Mouse (Mus musculus) lung, postnatal 0 days (tissue): Measurements from ENCODE around the gene Proser3. TPM values are rescaled to one million over a fixed set of nuclear protein-coding genes. Genes with fewer than 3 reads are reported as not detected.

Experiments used
- ATAC-seq: fragments of 200-750 bp; cut with Nextera tagmentation; 2 replicates; pipeline ENCODE4 v1.8.0; 2017; ENCODE audit warnings: moderate library complexity
- DNase-seq: peaks from one replicate; pipeline ENCODE4 v3.0.0-alpha.2; 2016; ENCODE audit warnings: low spot score
- H3K27ac ChIP-seq: fragments of 300-500 bp; sonication (generic); 2 replicates; pipeline ENCODE4 v1.5.1; 2014; ENCODE audit warnings: antibody characterized with exemption, mild to moderate bottlenecking, low read length, mixed read lengths
- H3K27me3 ChIP-seq: fragments of 300-500 bp; sonication (generic); replicated peaks from 2 replicates; pipeline ENCODE4 v1.6.1; 2014; ENCODE audit warnings: low read length, mixed read lengths; ENCODE audit not compliant: insufficient read depth
- H3K36me3 ChIP-seq: fragments of 300-500 bp; sonication (generic); 2 replicates; pipeline ENCODE4 v1.6.1; 2014; ENCODE audit warnings: low read length, mixed read lengths; ENCODE audit not compliant: insufficient read depth
- H3K4me1 ChIP-seq: fragments of 300-500 bp; sonication (generic); 2 replicates; pipeline ENCODE4 v1.6.1; 2014; ENCODE audit warnings: antibody characterized with exemption, low read depth, low read length, mixed read lengths; ENCODE audit not compliant: insufficient read depth
- H3K4me2 ChIP-seq: fragments of 300-500 bp; sonication (generic); replicated peaks from 2 replicates; pipeline ENCODE4 v1.6.1; 2014; ENCODE audit warnings: low read depth, mild to moderate bottlenecking, low read length, moderate library complexity, mixed read lengths
- H3K4me3 ChIP-seq: fragments of 300-500 bp; sonication (generic); 2 replicates; pipeline ENCODE4 v1.5.1; 2014; ENCODE audit warnings: low read depth, low read length
- H3K9ac ChIP-seq: fragments of 300-500 bp; sonication (generic); replicated peaks from 2 replicates; pipeline ENCODE4 v1.6.1; 2014; ENCODE audit warnings: low read depth, mild to moderate bottlenecking
- H3K9me3 ChIP-seq: fragments of 300-500 bp; sonication (generic); 2 replicates; pipeline ENCODE4 v1.6.1; 2016; ENCODE audit warnings: low read length, mixed read lengths
- CTCF ChIP-seq: IDR thresholded peaks from 2 replicates; pipeline ENCODE4 v1.5.1; 2016; ENCODE audit warnings: antibody characterized with exemption, mild to moderate bottlenecking
- EP300 ChIP-seq: IDR thresholded peaks from 2 replicates; pipeline ENCODE4 v1.6.1; 2016; ENCODE audit warnings: antibody characterized with exemption, mild to moderate bottlenecking, control low read depth
- WGBS: fragments of 180-500 bp; shearing (Covaris S2); extraction: QIAGEN DNeasy Blood & Tissue Kit; methylation state at CpG from one replicate; pipeline ENCODE4 v1.1.7; 2014; 5-methylcytosine and 5-hydroxymethylcytosine counted together
- polyA plus RNA-seq: library from polyadenylated mRNA; unstranded; fragments of >200 nt; fragmentation: Nextera tagmentation; extraction: Ambion mirVana; gene quantifications from 2 replicates; pipeline ENCODE4 v1.2.1, GENCODE M21; 2015

Proser3 gene
- polyA plus RNA-seq, 1 experiment from 2014 or later, result 4.4 TPM

- Histone ChIP-seq H3K4me2 (no peak overlapping the region), H3K9me3 (no peaks in the 10 kb centered on the region), H3K4me3 (no peak overlapping the region), H3K4me1 (peaks cover 2% of the 10 kb centered on the region; the same call in 1 of the 2 replicates), H3K36me3 (no peaks in the 10 kb centered on the region), H3K9ac (no peak overlapping the region), H3K27me3 (no peaks in the 10 kb centered on the region), H3K27ac (0 out of 2 replicates have a peak overlapping the region, but pooled peaks have one; percentile 2)
- DNase-seq, result no peak
- 57% methylated on average over 4 of the region's 4 CpGs for whole genome bisulfite sequencing
- TF ChIP-seq CTCF (no peak), EP300 (no peak)
- ATAC-seq, result no peak
Measured at GRCm38 (mm10) chr7:30594510-30595024, 42.5 kb upstream of the Proser3 start.

- TF ChIP-seq CTCF (no peak), EP300 (no peak)
- no peaks in the 10 kb centered on the region for H3K36me3 ChIP-seq
- no peaks in the 10 kb centered on the region for H3K9me3 ChIP-seq
- WGBS, result 77% methylated on average over 10 of the region's 10 CpGs
- peaks cover 2% of the 10 kb centered on the region; the same call in 1 of the 2 replicates for H3K4me1 ChIP-seq
- peak overlapping the region; percentile 47; the same call in 1 of the 2 replicates for H3K27ac ChIP-seq
- no peak overlapping the region for H3K4me2 ChIP-seq
- H3K9ac ChIP-seq, result no peak overlapping the region
- no peak overlapping the region for H3K4me3 ChIP-seq
- H3K27me3 ChIP-seq, result no peaks in the 10 kb centered on the region
- ATAC-seq (no peak), DNase-seq (no peak)
Measured at GRCm38 (mm10) chr7:30593579-30594509, 41.7 kb upstream of the Proser3 start.

GRCm38 (mm10) chr7:30592772-30593423 is 40.8 kb upstream of the Proser3 start:
- H3K4me3 ChIP-seq, result no peak overlapping the region
- ATAC-seq, result no peak
- H3K9me3 ChIP-seq, result no peaks in the 10 kb centered on the region
- no peak overlapping the region for H3K4me2 ChIP-seq
- H3K36me3 ChIP-seq, result no peaks in the 10 kb centered on the region
- 0 out of 2 replicates have a peak, but pooled peaks cover 2% of the 10 kb centered on the region for H3K4me1 ChIP-seq
- no peak overlapping the region for H3K9ac ChIP-seq
- H3K27ac ChIP-seq, result peak overlapping the region; percentile 47
- 23% methylated on average over 5 of the region's 5 CpGs for WGBS
- TF ChIP-seq CTCF, result peak; percentile 37
- no peak for TF ChIP-seq EP300
- H3K27me3 ChIP-seq, result no peaks in the 10 kb centered on the region
- peak; percentile 47 for DNase-seq

GRCm38 (mm10) chr7:30591605-30591951 is 39.5 kb upstream of the Proser3 start:
- ATAC-seq (no peak), DNase-seq (no peak)
- WGBS, result 62% methylated on average over 4 of the region's 4 CpGs
- Histone ChIP-seq H3K4me3 (no peak overlapping the region), H3K4me2 (no peak overlapping the region), H3K27ac (no peak overlapping the region), H3K4me1 (peaks cover 4% of the 10 kb centered on the region), H3K27me3 (no peaks in the 10 kb centered on the region), H3K9ac (no peak overlapping the region), H3K9me3 (no peaks in the 10 kb centered on the region), H3K36me3 (no peaks in the 10 kb centered on the region)
- no peak for TF ChIP-seq CTCF
- no peak for TF ChIP-seq EP300

- TF ChIP-seq EP300, result no peak
- TF ChIP-seq CTCF, result no peak
- H3K27me3 ChIP-seq, result no peaks in the 10 kb centered on the region
- H3K4me3 ChIP-seq, result no peak overlapping the region
- ATAC-seq (no peak), DNase-seq (no peak)
- H3K4me1 ChIP-seq, result peaks cover 4% of the 10 kb centered on the region
- H3K9ac ChIP-seq, result no peak overlapping the region
- 82% methylated on average over 9 of the region's 9 CpGs for WGBS
- no peaks in the 10 kb centered on the region for H3K9me3 ChIP-seq
- no peaks in the 10 kb centered on the region for H3K36me3 ChIP-seq
- no peak overlapping the region for H3K27ac ChIP-seq
- no peak overlapping the region for H3K4me2 ChIP-seq
Measured at GRCm38 (mm10) chr7:30590927-30591604, 39.0 kb upstream of the Proser3 start.
